Mouse (Mus musculus) left cerebral cortex, adult 9 months (tissue): ENCODE data around the gene Cplane1.
"Not testable (repeated sequence)": the region's sequence is repeated elsewhere in the genome, so short reads cannot be mapped to it uniquely, and the experiment has no call there.

Experiments
- DNase-seq, 2 experiments: peaks; one replicate each; pipeline ENCODE4 v3.0.0; 2022; ENCODE audit warnings: low spot score in 2 of 2

Cplane1 gene

GRCm38 (mm10) chr15:8168591-8169265 lies at the start of gene Cplane1:
Gene Cplane1, plus strand, starts transcription at chr15:8169106.
- peak; percentile 73 to 90 for DNase-seq

GRCm38 (mm10) chr15:8129281-8129680 lies 39.6 kb upstream of the Cplane1 start:
- DNase-seq = no peak

- DNase-seq = no peak
Measured at GRCm38 (mm10) chr15:8131268-8131667, 37.6 kb upstream of the Cplane1 start.

GRCm38 (mm10) chr15:8131761-8132160 lies 37.1 kb upstream of the Cplane1 start:
- no peak for DNase-seq

GRCm38 (mm10) chr15:8135606-8136005 lies 33.3 kb upstream of the Cplane1 start:
- DNase-seq = no peak

GRCm38 (mm10) chr15:8161841-8162240 lies 7.1 kb upstream of the Cplane1 start:
- no peak for DNase-seq

GRCm38 (mm10) chr15:8169266-8169746 lies 400 bp downstream of the Cplane1 start:
- peak; percentile 3 to 45 for DNase-seq

- no peak for DNase-seq
Measured at GRCm38 (mm10) chr15:8189563-8189962, 20.7 kb downstream of the Cplane1 start.

- DNase-seq = no peak
Measured at GRCm38 (mm10) chr15:8190435-8190834, 21.5 kb downstream of the Cplane1 start.

- DNase-seq = no peak
Measured at GRCm38 (mm10) chr15:8200317-8200716, 31.4 kb downstream of the Cplane1 start.

GRCm38 (mm10) chr15:8208362-8208761 lies 39.5 kb downstream of the Cplane1 start:
- DNase-seq = no peak

GRCm38 (mm10) chr15:8214811-8215210 lies 45.9 kb downstream of the Cplane1 start:
- no peak for DNase-seq

GRCm38 (mm10) chr15:8234167-8234566 lies 65.3 kb downstream of the Cplane1 start:
- DNase-seq = not testable (repeated sequence)

- DNase-seq = no peak
Measured at GRCm38 (mm10) chr15:8265946-8266345, 97.0 kb downstream of the Cplane1 start.

- DNase-seq = no peak
Measured at GRCm38 (mm10) chr15:8267211-8267610, 98.3 kb downstream of the Cplane1 start.

- DNase-seq = no peak
Measured at GRCm38 (mm10) chr15:8268231-8268630, 99.3 kb downstream of the Cplane1 start.

- DNase-seq = no peak
Measured at GRCm38 (mm10) chr15:8271952-8272351, 103.0 kb downstream of the Cplane1 start.

- DNase-seq = not testable (repeated sequence)
Measured at GRCm38 (mm10) chr15:8277916-8278315, 109.0 kb downstream of the Cplane1 start.

- DNase-seq = no peak
Measured at GRCm38 (mm10) chr15:8279320-8279779, 110.4 kb downstream of the Cplane1 start.

- DNase-seq = no peak
Measured at GRCm38 (mm10) chr15:8279929-8280610, 111.2 kb downstream of the Cplane1 start.

- DNase-seq = no peak
Measured at GRCm38 (mm10) chr15:8281701-8282100, 112.8 kb downstream of the Cplane1 start.

GRCm38 (mm10) chr15:8282155-8282554 lies 113.2 kb downstream of the Cplane1 start:
- DNase-seq = no peak

- DNase-seq = no peak
Measured at GRCm38 (mm10) chr15:8291251-8291650, 122.3 kb downstream of the Cplane1 start.
